In the genomic region with DNA sequence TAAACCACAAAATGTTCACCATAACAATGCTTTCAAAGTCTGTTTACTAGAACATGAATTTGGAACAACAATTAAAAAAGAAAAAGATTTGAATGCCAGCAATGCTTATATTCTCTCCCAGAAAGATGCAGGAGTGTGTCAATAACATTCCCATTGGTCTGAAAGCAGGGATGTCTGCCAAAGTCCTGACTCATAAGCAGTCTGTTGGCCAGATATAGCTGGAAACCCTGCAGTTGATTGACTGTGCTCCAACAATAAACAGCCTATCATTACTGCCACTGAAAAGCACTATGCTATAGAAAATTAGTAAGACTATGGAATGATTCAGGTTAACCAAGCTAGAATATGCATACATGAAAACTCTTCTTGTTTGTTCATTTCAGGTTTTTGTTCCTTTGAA, we compare ENCODE assay signal across 11 mouse cellular contexts.
A peak's percentile ranks its signal among the peaks of the same experiment; 100 is the strongest.
DNase-seq lines count a peak whose midpoint lies in the region; ATAC-seq and TF ChIP-seq lines count a peak whose summit lies in the region.
"Had no signal": no experiment of that assay in that cellular context is flagged by ENCODE, and none has a peak within 500 bp of the region (broad histone marks: within the 10 kb centered on the region; RNA-seq: fewer than 3 reads in every experiment).

No protein-coding gene starts in this region.

- H3K9ac ChIP-seq in forebrain, embryonic 13.5 days: no peak overlapping the region
- no peak overlapping the region for H3K9ac ChIP-seq in lung, embryonic 15.5 days
- H3K9ac ChIP-seq: hindbrain, embryonic 13.5 days; liver, embryonic 13.5 days had no signal

- H3K4me1 ChIP-seq in forebrain, embryonic 13.5 days: no peaks in the 10 kb centered on the region
- no peaks in the 10 kb centered on the region for H3K4me1 ChIP-seq in forebrain, embryonic 10.5 days
- no peaks in the 10 kb centered on the region for H3K4me1 ChIP-seq in lung, embryonic 15.5 days
- H3K4me1 ChIP-seq: hindbrain, embryonic 13.5 days; liver, embryonic 13.5 days had no signal

- intact Hi-C loops in heart, postnatal 36 days (cut with DNase I): no loop called here

- H3K27me3 ChIP-seq in forebrain, embryonic 13.5 days: no peaks in the 10 kb centered on the region
- H3K27me3 ChIP-seq in forebrain, embryonic 10.5 days (ENCODE audit: poor library complexity, severe bottlenecking): no peaks in the 10 kb centered on the region
- no peaks in the 10 kb centered on the region for H3K27me3 ChIP-seq in lung, embryonic 15.5 days
- H3K27me3 ChIP-seq: hindbrain, embryonic 13.5 days; liver, embryonic 13.5 days had no signal

- no peak for TF ChIP-seq CTCF in brain, embryonic 14.5 days (IDR thresholded peaks at IDR 0.05; ENCODE audit: borderline replicate concordance, extremely low read depth, insufficient read depth, insufficient read length)

- H3K36me3 ChIP-seq in forebrain, embryonic 13.5 days (ENCODE audit: poor library complexity, severe bottlenecking): no peaks in the 10 kb centered on the region
- H3K36me3 ChIP-seq in forebrain, embryonic 10.5 days (replicated peaks): no peaks in the 10 kb centered on the region
- no peaks in the 10 kb centered on the region for H3K36me3 ChIP-seq in lung, embryonic 15.5 days
- H3K36me3 ChIP-seq: hindbrain, embryonic 13.5 days; liver, embryonic 13.5 days had no signal

- no peak overlapping the region for H3K4me3 ChIP-seq in forebrain, embryonic 13.5 days
- no peak overlapping the region for H3K4me3 ChIP-seq in forebrain, embryonic 10.5 days
- no peak overlapping the region for H3K4me3 ChIP-seq in lung, embryonic 15.5 days
- H3K4me3 ChIP-seq: hindbrain, embryonic 13.5 days; liver, embryonic 13.5 days had no signal

- H3K27ac ChIP-seq in forebrain, embryonic 13.5 days: no peak overlapping the region
- H3K27ac ChIP-seq in forebrain, embryonic 10.5 days: no peak overlapping the region
- no peak overlapping the region for H3K27ac ChIP-seq in lung, embryonic 15.5 days
- H3K27ac ChIP-seq: hindbrain, embryonic 13.5 days; liver, embryonic 13.5 days had no signal

- DNase-seq in forebrain, embryonic 10.5 days (ENCODE audit: extremely low spot score, low spot score): no peak
- no peak for DNase-seq in lung, postnatal 25 days (ENCODE audit: low spot score)
- peak; percentile 65 for DNase-seq in brain, embryonic 14.5 days (ENCODE audit: low read depth)
- peak; percentile 1 to 5 for DNase-seq in heart, postnatal 36 days
- no peak for DNase-seq in thymus, adult 18-20 months
- no peak for DNase-seq in frontal cortex, postnatal 10 days (ENCODE audit: low spot score in 2 of 2)
- DNase-seq: kidney, postnatal 36 days; liver, embryonic 13.5 days had no signal

- TF ChIP-seq POLR2A in brain, embryonic 14.5 days (IDR thresholded peaks at IDR 0.05; ENCODE audit: borderline replicate concordance, extremely low read depth, insufficient read depth, insufficient read length, poor library complexity, severe bottlenecking): no peak

- H3K4me2 ChIP-seq in forebrain, embryonic 13.5 days: no peak overlapping the region
- no peak overlapping the region for H3K4me2 ChIP-seq in lung, embryonic 15.5 days
- H3K4me2 ChIP-seq: hindbrain, embryonic 13.5 days; liver, embryonic 13.5 days had no signal

- peak; percentile 51; the same call in 1 of the 2 replicates for ATAC-seq in forebrain, embryonic 13.5 days
- peak; percentile 82; the same call in 1 of the 2 replicates for ATAC-seq in lung, embryonic 15.5 days (ENCODE audit: borderline replicate concordance, extremely low read depth, low FRiP score, low TSS enrichment)

- no peaks in the 10 kb centered on the region for H3K9me3 ChIP-seq in forebrain, embryonic 13.5 days (replicated peaks)
- H3K9me3 ChIP-seq in forebrain, embryonic 10.5 days: no peaks in the 10 kb centered on the region
- H3K9me3 ChIP-seq in lung, embryonic 15.5 days: no peaks in the 10 kb centered on the region
- H3K9me3 ChIP-seq: hindbrain, embryonic 13.5 days; liver, embryonic 13.5 days had no signal

Comparison
In these comparisons a context has a peak if more than half of its experiments do, and no peak if none do; other contexts are left out.
1. DNase-seq: peak in brain, embryonic 14.5 days (single experiment) and heart, postnatal 36 days (2 of 2); none in forebrain, embryonic 10.5 days (single experiment), lung, postnatal 25 days (single experiment), thymus, adult 18-20 months (0 of 2) and frontal cortex, postnatal 10 days (0 of 2).